Mouse (Mus musculus): Measurements from ENCODE around the gene Trmt112.

Trmt112 gene

DNA sequence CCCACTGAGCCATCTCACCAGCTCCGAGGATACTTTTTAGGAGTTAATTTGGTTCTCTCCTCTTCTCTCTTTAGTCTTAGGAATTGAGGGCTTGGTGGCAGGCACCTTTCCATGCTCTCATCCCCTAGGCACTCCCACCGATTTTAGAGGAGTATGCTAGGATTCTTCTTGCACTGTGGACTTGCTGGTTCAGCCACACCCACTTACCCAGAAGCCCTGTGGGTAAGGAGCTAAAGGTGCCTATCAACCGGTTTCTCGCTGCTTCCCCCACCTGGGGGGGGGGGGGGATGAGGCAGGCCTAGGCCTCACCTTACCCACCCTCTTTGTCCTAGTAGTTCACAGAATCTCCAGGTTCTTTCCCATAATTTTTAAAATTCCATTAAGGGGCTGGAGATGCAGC is 38.2 kb downstream of the Trmt112 start:
- no peak for DNase-seq (ENCODE audit: low read depth, low spot score)

DNA sequence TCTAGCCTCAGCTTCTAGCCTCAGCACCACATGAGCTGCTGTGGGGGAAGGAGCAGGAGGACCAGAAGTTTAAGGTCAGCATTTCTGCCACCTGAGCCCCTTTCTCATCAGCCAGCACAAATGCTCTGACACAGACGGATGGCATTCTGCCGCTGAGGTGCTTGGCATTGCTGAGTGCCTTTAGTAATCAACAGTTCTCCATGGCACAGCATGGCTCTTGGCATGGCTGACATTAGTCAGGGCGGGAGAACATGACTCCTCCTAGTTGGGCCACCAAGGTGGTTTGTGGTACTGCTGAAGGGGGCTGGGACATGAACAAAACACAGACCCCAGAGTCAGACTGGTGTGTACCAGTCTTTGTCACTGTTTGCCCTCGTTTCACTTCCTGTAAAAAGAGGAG is 38.7 kb downstream of the Trmt112 start:
- DNase-seq (ENCODE audit: low read depth, low spot score): no peak

DNA sequence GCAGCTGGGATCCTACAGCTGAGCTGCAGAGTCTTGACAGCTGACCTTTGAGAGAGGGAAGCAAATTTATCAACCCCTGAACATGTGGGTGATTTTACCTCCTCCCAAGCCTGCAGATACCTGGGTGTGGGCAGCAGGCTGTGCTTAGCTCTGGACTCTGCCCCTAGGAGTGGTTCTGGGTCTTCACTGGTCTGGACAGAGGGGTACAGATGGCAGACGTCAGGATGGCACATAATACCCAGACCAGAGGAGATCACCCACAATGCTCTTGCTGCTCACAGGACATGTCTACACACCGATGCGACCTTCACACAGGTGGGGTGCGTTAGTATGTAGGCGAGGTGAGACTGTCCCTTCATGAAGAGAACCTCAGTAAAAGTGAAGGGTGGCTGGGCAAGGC is 40.0 kb downstream of the Trmt112 start:
- DNase-seq (ENCODE audit: low read depth, low spot score): peak; percentile 29

DNA sequence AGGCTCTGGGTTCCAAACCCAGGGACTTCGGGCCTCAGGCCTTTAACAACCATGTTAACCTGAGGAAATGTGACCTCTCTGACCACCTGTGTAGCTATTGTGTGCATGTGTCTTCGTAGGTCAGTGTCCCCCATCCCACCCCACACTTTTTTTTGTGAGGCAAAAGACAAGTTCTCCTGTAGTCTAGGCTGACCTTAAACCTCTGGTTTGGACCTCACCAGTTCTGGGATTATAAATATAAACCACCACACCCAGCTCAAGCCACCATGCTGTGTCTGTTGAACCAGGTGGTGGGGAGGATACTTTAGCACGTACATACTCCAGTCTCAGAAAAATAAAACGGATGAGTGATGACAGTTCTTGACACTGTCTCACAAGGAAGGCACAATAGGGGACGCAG is 40.5 kb downstream of the Trmt112 start:
- no peak for DNase-seq (ENCODE audit: low read depth, low spot score)

DNA sequence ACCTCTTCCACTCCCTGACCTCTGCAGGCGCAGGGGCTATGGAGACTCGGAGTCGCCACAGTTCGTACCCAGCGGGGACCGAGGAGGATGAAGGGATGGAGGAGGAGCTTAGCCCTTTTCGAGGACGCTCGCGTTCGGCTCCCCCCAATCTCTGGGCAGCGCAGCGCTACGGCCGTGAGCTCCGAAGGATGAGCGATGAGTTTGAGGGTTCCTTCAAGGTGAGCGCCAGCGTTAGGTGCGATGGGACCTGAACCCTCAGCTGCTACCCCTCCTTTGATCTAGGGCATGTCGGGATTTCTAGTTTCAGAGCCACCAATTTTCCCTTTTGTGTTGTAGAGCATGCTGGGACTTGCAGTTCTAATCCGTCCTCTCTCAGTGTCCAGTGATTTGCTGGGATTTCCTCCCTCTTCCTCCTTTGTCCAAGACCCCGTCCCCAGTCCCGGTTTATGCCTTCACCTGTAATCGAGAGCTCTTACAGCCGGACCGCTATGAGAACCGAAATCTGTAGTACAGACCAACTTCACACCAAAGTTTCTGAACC is 41.2 kb downstream of the Trmt112 start:
- peak; percentile 75 for DNase-seq (ENCODE audit: low read depth, low spot score)

DNA sequence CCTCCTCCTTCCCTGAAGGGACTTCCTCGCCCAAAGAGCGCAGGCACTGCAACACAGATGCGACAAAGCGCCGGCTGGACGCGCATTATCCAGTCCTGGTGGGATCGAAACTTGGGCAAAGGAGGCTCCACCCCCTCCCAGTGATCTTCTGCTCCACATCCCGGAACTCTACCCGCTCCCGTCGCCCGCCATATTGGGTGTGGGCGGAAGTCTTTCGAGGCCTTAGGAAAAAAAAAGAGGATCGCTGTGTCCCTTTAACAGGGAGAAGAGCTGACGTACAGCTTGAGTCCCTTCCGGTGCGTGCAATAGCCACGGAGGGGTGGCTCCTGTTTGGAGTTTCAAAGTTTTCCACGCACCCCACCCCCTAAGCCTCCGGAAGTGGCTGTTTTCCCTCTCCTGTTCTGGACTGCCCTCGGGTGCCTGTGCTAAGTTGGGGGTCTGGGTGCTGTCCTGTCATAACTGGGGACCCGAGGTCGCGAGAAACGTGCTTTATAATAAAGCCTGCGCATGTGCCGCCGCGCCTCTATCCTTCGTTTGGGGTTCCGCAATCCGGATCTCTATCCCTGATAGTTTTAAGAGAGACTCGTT is 42.0 kb downstream of the Trmt112 start:
- peak; percentile 99 for DNase-seq (ENCODE audit: low read depth, low spot score)

DNA sequence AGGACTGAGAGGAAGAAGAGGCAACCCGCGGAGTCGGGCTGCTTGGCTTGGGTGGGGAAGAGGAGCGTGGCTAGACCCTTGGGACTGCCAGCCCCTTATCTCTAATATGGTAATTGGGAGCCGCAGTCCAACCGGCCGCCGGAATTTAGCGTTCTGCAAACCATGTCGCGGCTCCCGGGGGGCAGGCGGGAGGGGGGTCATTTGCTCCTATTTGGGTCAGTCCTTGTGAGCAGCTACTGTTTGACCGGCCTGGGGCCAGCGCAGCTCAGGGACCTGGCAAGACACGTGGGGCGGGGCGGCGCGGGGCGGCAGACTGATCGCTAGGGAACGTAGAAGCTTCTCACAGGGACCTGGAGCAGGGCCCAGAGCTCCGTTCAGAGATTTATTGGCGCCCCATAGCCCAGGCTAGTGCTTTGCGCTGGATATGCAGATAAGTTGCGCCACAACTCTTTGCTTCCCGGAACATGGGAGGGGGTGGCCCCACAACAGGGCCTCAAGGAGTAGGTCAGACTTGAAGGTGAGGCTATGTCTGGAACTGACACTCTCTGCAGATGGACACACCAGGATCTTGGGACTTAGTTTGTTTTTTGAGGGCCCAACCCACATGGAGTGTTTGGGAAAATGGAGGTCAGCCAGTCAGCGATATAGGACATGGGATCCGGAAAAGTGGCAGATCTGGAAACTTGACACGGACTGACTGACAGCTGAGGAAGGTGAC is 42.7 kb downstream of the Trmt112 start:
- DNase-seq (ENCODE audit: low read depth, low spot score): peak; percentile 89

DNA sequence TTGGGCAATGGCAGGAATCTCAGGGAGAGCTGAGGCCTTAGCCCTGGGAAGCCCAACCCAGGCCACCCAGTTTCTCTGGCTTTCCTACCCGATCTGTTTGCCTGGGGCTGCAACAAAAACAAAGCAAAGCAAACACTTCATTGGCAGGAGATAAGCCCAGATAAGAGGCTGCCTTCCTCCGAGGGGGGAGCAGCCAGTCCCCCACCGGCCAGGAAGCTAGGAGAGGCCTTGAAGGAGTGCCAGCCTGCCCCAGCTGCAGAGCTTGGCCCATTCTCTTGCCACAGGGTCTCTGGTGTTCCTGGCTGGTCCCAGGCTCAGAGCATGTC is 43.2 kb downstream of the Trmt112 start:
- DNase-seq (ENCODE audit: low read depth, low spot score): no peak

DNA sequence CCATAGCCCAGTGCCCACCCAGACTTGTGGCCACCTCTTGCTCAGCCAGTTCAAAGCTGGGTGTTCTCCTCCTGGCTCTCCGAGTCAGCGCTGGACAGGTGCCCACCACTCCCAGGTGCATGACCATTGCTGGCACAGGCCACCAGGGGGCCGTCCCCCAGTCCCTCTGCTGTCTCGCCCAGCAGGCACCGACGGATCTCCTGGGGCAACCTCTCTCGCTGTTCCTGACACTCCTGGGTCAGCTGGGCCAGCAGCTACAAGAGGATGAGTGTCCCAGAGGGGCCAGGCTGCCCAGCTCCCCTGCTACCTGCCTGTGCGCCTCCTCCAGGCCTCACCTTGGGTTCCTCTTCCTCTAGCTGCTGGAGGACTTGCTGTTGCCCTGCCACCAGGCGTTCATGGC is 44.5 kb downstream of the Trmt112 start:
- DNase-seq (ENCODE audit: low read depth, low spot score): peak; percentile 63

DNA sequence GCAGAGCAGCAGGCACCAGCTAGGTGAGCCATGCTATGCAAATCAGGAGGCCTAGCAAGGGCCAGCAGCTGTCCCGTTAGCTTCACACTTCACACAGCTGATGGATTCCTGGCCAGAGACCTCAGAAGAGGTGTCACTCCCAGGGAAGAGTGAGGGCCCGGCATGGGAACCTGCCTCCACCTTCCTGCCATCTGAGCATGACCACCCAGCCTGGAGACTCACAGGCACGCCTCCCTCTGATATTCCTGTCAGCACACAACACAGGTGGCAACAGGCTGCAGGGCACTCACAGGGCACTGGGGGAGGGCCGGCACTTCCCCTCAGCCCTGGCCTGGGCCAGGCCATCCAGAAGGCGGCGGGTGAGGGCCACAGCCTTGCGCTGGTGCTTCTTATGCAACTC is 45.9 kb downstream of the Trmt112 start:
- DNase-seq (ENCODE audit: low read depth, low spot score): no peak

DNA sequence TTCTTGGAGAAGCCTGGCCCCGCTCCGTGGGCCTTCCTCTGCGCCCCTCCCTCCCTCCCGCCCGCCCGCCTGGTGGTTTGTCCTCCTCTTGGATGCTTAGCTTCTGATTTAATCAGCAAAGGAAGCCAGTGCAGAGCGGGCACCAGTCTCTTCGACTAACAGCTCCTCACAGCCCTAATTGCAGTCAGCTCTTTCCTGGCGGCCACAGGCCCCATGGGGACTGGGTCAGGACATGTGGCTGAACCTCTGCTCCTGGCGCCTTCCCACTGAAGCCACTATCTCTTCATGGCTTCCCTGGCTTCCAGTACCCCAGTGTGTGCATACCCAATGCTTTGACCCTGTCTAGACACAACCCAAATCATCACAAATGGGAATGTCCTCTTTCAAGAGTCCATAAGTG is 47.0 kb downstream of the Trmt112 start:
- no peak for DNase-seq (ENCODE audit: low read depth, low spot score)
